7 mouse cellular contexts compared by ENCODE assay signal in the genomic region with DNA sequence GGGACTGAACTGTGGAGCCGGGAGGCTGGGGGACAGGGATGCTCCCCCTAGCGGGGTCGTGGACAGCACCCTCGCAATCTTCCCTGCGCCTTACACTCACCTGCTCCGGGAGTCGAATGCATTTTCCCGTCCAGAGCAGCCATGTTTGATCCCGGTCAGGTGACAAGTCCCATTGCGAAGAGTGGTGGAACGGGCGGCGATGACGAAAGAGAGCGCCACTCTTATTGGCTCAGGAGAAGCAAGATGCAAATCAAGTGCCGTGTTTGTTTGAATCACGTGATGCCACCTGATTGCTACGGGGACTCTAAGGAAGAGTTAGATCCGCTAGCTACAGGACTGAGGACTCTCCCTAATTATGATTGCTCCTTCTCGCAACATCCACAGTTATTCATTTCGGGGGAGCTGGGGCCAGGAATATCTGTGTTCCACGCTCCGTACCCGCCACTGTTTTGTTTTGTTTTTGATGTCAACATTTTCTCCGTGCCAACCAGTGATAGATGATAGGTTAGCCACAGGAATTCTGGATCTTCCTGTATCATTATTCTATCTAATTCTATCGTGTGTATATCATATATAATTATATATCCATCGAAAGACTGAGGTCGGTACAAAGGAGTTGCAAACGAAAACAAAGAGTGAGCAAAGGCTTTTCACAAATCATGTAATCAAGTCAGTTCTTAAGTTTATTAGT. TPM values are rescaled to one million over a fixed set of nuclear protein-coding genes. Genes with fewer than 3 reads are reported as not detected.
DNase-seq lines count a peak whose midpoint lies in the region; ATAC-seq lines count a peak whose summit lies in the region.

TSS of gene Zfyve26 (minus strand) at position 179 of the 691 bp plus-strand sequence.

- peaks cover 13% of the 10 kb centered on the region for H3K4me1 ChIP-seq in embryonic facial prominence, embryonic 12.5 days
- H3K4me1 ChIP-seq in limb, embryonic 11.5 days (ENCODE audit: control insufficient read depth, insufficient read depth, low read length): 0 out of 2 replicates have a peak, but pooled peaks cover 3% of the 10 kb centered on the region
- H3K4me1 ChIP-seq in midbrain, embryonic 14.5 days (ENCODE audit: control insufficient read depth, insufficient read depth, low read length): peaks cover 9% of the 10 kb centered on the region

- H3K9me3 ChIP-seq in embryonic facial prominence, embryonic 12.5 days: no peaks in the 10 kb centered on the region
- no peaks in the 10 kb centered on the region for H3K9me3 ChIP-seq in limb, embryonic 11.5 days (ENCODE audit: control insufficient read depth, low read length)
- no peaks in the 10 kb centered on the region for H3K9me3 ChIP-seq in midbrain, embryonic 14.5 days (ENCODE audit: control insufficient read depth, low read length)

- peak; percentile 97 for ATAC-seq in embryonic facial prominence, embryonic 12.5 days (ENCODE audit: insufficient number of reproducible peaks, insufficient read depth, low FRiP score, low TSS enrichment)
- ATAC-seq in limb, embryonic 11.5 days (ENCODE audit: insufficient number of reproducible peaks, low FRiP score, low TSS enrichment, low read depth): peak; percentile 94
- ATAC-seq in midbrain, embryonic 14.5 days (ENCODE audit: low FRiP score, low TSS enrichment): peak; percentile 98

- peak within 1 kb of the TSS; percentile 61 for H3K4me3 ChIP-seq in embryonic facial prominence, embryonic 12.5 days
- H3K4me3 ChIP-seq in limb, embryonic 11.5 days (ENCODE audit: low read depth, low read length): peak within 1 kb of the TSS; percentile 73
- peak within 1 kb of the TSS; percentile 55 for H3K4me3 ChIP-seq in midbrain, embryonic 14.5 days (replicated peaks; ENCODE audit: low read depth, low read length)

- peak; percentile 88 for DNase-seq in adrenal gland, postnatal 25 days
- peak; percentile 100 for DNase-seq in heart, adult 11 months
- DNase-seq in kidney, adult 18-20 months: peak; percentile 93
- DNase-seq in limb, embryonic 11.5 days (ENCODE audit: low spot score): peak; percentile 93
- peak; percentile 97 for DNase-seq in midbrain, embryonic 14.5 days
- DNase-seq in spleen, adult 18-20 months: peak; percentile 77 to 81

- peak within 1 kb of the TSS; percentile 57 for H3K9ac ChIP-seq in embryonic facial prominence, embryonic 12.5 days
- peak within 1 kb of the TSS; percentile 76 for H3K9ac ChIP-seq in limb, embryonic 11.5 days (ENCODE audit: low read length)
- H3K9ac ChIP-seq in midbrain, embryonic 14.5 days (replicated peaks; ENCODE audit: low read length): peak within 1 kb of the TSS; percentile 60

- no peaks in the 10 kb centered on the region for H3K27me3 ChIP-seq in embryonic facial prominence, embryonic 12.5 days
- H3K27me3 ChIP-seq in limb, embryonic 11.5 days (ENCODE audit: control insufficient read depth, insufficient read depth, low read length): no peaks in the 10 kb centered on the region
- H3K27me3 ChIP-seq in midbrain, embryonic 14.5 days (ENCODE audit: control insufficient read depth, insufficient read depth, low read length): no peaks in the 10 kb centered on the region

- peak within 1 kb of the TSS; percentile 78 for H3K4me2 ChIP-seq in embryonic facial prominence, embryonic 12.5 days (replicated peaks)
- H3K4me2 ChIP-seq in limb, embryonic 11.5 days (ENCODE audit: low read depth, severe bottlenecking): peak within 1 kb of the TSS; percentile 73
- peak within 1 kb of the TSS; percentile 78 for H3K4me2 ChIP-seq in midbrain, embryonic 14.5 days (ENCODE audit: low read length)

- no peaks in the 10 kb centered on the region for H3K36me3 ChIP-seq in embryonic facial prominence, embryonic 12.5 days
- no peaks in the 10 kb centered on the region for H3K36me3 ChIP-seq in limb, embryonic 11.5 days (ENCODE audit: control insufficient read depth, insufficient read depth, low read length)
- peaks cover 9% of the 10 kb centered on the region; the same call in 1 of the 2 replicates for H3K36me3 ChIP-seq in midbrain, embryonic 14.5 days (ENCODE audit: control insufficient read depth, insufficient read depth, low read length)

- H3K27ac ChIP-seq in embryonic facial prominence, embryonic 12.5 days: peak within 1 kb of the TSS; percentile 80
- peak within 1 kb of the TSS; percentile 4; the same call in 1 of the 2 replicates for H3K27ac ChIP-seq in limb, embryonic 11.5 days (replicated peaks; ENCODE audit: low read depth, low read length)
- H3K27ac ChIP-seq in midbrain, embryonic 14.5 days (replicated peaks; ENCODE audit: low read depth, low read length): peak within 1 kb of the TSS; percentile 68

- under 1% methylated on average over 29 of the region's 29 CpGs for WGBS in embryonic facial prominence, embryonic 12.5 days
- under 1% methylated on average over 29 of the region's 29 CpGs for WGBS in limb, embryonic 11.5 days
- under 1% methylated on average over 29 of the region's 29 CpGs for WGBS in midbrain, embryonic 14.5 days

RNA-seq across cellular contexts. Expression of gene Zfyve26, which starts in this region (rescaled TPM):
- total RNA-seq in adrenal gland, postnatal 25 days (2021): 25.3 and 30.1 TPM in 2 replicates
- 17.1 and 18.0 TPM in 2 replicates for polyA plus RNA-seq in embryonic facial prominence, embryonic 12.5 days (2016; fragmentation: Nextera tagmentation; extraction: Ambion mirVana)
- polyA plus RNA-seq in limb, embryonic 11.5 days (2014; fragmentation: Nextera tagmentation; extraction: Ambion mirVana): 16.3 and 20.1 TPM in 2 replicates
- polyA plus RNA-seq in midbrain, embryonic 14.5 days (2014; fragmentation: Nextera tagmentation; extraction: Ambion mirVana): 9.2 and 13.7 TPM in 2 replicates

Comparison
In these comparisons a context has a peak if more than half of its experiments do, and no peak if none do; other contexts are left out.
1. Peak in every context shown above with its lines: DNase-seq, ATAC-seq, H3K4me3 ChIP-seq and H3K27ac ChIP-seq.
2. H3K27ac ChIP-seq: peak in every context shown above with its lines; median percentile 80 in embryonic facial prominence, embryonic 12.5 days; 68 in midbrain, embryonic 14.5 days; 4 in limb, embryonic 11.5 days.